Mouse (Mus musculus): ENCODE measurements at regions not wholly inside any gene's neighbourhood (a gene's known extent, or its start where the extent isn't known, plus 50 kb on each side); places are given as distances from the start of the nearest gene placed in this dataset.

DNA sequence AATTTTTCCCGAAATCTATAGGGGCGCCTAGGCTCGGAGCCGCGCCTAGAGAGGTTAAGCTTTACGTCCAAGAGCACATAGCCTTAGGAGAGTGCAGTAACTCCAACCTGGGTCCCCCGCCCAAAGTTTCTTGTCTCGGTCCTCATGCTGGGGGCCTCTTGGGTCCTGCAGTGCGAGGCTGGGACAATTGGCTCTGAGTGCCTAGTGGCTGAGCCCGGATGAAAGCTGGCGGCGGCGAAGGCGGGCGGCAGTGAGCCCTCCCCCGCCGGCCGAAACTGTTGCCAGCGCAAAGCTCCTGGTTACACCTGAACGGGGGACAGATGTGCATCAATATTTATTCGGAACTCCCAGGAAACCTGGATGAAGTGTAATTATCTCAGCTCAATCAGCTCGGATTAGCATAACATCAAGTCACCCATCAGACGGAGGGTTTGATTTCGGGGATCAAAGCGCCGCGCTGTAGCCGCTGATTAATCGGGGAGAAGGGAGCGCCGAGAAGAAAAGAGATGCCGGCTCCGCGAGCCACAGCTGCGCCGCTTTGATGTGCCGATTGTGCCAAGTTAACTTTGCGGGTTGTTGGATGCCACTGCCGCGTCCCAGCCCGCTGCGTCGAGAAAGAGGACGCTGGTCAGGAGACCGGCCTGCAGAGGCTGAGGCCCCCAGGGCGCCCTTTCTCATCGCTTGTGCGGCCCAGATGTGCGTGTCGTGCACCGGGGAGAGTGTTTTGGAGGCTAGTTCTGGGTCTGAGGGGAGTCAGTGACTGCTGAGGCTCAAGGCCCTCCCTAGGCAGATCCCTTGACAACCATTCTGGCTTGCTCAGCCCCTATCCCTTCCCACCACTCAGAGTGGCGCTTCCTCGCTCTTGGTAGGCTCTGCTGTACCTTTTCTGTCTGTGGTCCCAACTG, 123.7 kb upstream of the 4931429L15Rik start:
- no peak for DNase-seq

DNA sequence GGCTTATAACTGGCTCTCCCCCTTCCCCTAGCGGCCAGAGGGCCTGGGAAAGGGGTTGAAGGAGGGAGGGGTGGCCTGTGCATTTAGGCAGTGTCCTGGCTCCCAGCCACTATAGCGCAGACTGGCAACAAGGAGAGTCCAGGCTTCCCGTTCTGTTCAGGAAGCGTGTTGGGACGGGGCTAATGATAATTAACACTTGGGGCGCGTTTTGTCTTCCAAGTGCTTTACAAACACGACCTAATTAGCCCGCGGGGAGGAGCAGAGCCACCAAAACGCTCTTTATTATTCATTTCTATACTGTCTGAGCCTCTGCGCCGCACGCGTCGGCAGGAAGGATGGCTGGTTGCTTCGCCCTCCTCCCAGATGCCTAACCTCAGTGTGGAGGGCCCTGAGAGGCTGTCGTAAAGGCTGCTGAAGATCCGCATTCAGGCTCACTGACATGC, 123.0 kb upstream of the 4931429L15Rik start:
- DNase-seq: no peak

DNA sequence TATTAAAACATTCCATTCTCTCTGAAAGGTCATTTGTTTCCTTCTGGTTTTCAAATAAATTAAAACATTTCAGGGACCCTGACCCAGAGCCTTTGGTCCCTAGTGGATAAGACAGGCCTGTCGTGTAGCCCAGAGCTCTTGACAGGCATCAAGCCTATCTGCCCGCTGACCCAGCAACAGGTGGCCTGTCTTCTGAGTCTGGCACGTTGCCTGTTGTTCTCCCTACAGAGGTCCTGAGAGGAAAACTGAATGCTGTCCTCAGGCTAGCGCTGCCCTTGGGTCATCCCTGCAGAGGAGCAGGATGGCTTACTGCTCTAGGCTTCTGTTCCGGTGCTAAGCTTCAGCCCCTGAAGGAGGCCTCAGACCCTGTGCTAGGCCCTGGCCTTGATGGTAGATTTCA, 120.4 kb upstream of the 4931429L15Rik start:
- no peak for DNase-seq

DNA sequence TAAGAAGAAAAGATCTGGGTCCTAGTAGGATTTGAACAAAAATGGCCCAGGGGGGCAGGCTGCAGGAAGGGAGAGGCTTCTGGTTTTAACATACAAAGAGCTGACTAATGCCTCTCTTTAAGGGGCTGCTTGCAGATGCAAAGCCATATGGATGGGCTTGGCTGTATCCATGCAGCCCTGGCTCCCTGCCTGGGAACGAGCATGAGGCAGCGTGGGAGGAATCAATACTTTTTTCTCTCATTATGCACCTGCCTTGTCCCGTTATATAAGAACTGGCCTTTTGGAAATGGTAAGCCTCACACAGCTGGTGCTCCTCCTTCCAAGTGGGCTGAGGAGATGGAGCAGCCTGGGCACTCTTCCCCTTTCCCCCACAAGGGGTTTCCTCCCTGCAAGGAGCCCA, 114.9 kb upstream of the 4931429L15Rik start:
- DNase-seq: peak; percentile 67

DNA sequence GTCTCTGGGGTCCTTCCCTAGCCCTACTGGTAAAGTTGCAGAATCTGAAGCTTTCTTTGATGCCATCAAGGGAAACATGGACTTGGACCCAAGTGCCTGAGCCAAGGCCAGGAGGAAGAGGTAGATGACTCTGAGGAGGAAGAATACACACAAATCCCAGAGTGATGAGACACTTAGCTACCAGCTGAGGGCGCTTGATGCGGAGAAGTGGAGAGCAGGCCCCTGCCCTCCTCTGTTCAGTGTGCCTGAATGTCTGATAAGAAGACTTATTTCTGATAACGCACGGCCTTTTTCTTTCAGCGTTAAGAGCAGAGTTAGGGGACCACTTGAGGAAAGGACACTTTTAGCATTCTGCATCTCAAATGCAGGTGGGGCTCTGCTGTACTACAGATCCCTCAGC, 113.9 kb upstream of the 4931429L15Rik start:
- DNase-seq: no peak

DNA sequence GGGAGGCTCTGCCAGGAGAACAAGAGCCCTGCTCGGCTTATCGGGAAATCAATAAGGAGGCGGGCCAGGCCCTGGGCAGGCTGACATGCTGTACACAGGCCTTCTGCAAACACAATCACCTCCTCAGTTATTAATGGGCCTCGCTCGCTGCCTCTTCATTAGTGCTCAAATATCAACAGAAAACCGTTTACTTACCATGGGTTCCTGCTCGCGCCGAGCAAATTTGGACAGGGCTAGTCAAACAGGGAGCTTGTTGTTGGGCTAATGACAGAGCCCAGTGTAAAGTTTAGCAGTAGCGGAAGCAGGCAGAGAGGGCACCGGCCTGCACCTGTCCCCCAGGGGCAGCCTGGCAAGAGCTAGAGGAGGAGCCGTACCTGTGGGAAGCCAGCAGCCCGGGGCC, 111.3 kb upstream of the 4931429L15Rik start:
- no peak for DNase-seq

DNA sequence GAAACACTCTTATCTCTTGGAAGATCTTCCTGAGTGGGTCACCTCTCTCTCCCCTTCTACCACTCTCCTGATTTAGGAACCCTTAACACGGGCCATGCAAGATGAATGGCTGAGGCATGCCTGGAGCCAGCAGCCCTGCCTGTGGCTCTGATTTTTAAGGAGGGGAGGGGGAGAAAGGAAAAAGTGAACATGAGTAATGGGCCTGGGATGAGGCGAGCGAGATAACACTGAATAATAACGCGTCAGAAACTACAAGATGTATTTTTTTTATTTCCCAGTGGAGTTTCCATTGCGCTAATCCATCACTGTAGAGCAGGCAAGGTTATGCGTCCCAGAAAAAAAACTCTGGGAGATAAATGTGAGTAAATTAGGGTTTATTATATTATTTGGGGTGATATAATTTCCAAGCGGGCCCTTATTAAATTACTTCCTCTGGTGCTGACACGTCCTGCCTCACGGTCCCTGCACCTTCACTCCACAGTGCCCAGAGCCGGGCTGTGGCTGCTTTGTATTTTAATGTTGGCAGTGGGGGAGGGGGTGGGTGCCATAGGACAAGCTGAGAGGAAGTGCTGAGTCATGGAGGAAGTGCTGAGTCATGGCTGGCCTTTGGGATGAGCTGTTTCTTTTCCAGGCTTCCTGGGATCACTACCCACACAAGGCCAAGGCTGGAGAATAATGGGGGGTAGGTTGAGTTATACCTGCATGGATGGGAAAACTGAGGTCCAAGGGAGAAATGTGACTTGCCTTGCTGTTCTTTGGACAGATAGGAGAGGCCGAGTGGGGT, 103.6 kb upstream of the 4931429L15Rik start:
- no peak for DNase-seq

DNA sequence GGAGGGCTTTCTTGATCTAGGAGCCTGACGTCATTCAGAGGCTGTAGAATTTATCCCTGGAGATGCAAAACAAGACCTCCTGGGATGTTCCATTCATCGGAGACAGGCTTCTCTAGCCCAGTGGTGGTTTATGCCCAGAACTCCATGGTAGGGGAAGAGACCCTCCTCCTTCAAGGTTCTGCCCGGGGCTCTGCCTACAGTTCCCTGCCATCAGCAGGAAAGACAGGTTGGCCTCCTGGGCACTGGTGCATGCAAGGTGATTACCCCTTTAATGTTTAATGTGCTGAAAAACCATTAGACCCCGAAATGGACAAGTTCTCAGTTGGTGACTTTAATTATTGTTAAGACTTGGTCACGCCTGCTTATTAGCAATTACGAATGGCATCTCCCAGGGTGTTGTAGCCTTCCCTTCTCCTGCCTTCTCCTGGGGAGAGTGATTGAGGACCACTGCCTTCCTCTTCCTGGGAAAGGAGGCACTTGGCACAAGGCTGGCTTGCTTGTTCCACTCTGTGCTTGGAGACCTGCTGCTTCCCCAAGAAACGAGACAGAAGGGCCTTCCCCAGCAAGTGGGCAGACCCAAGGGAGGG, 102.0 kb upstream of the 4931429L15Rik start:
- no peak for DNase-seq

DNA sequence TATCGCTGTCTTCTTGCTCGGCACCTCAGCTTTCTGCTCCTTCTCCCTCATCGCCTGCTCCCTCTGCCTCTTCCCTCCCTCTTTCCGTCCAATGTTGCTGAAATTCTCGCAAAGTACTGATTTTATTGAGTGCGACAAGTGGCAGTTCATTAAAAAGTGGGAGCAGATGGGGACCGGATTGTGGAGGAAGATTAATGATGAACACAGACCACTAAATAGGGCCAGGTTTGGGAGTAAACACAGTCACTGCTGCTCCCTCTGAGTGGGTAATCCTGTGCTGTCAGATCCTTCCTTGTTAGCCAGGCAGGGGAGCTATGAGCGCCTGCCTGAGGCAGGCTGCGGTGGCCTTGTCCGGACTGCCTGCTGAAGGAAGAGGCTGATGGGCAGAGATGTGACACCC, 91.9 kb upstream of the 4931429L15Rik start:
- no peak for DNase-seq

DNA sequence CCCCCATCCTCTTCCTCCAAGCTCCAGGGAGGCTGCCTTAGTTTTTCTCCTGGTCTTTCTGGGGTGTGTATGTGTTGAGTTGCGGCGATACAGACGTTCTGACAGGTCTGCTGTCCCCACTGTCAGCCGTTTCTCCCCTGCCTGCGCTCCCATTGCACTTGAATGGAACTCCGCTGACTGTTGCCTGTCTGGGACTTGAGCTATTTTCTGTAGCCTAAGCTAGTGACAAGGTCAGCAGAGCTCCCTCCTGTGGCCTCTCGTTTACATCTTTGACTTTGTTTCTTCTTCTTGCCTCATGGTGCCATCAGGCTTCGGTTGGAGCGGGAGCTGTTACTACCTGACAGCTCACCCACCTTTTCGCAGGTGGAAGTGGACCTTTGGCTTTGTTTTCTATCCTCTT, 89.0 kb upstream of the 4931429L15Rik start:
- DNase-seq: no peak

DNA sequence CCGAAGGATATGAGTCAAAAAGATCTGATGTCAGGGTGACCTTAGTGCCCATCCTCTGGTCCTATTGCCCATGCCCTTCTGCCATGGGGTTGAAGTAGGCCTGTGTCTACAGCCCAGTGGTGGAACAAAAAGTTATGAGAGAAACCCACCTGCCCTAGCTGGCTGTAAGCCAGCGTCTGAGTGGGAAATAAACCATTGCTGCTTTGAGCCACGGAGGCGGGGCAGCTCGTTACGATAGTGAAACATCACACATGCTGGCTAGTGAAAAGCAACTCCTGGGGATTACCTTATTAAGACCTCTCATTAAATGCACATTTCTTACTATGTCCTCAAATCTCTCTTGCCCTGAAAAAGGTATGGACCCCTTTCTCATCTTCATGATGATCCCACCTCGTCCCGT, 86.8 kb upstream of the 4931429L15Rik start:
- DNase-seq: no peak

DNA sequence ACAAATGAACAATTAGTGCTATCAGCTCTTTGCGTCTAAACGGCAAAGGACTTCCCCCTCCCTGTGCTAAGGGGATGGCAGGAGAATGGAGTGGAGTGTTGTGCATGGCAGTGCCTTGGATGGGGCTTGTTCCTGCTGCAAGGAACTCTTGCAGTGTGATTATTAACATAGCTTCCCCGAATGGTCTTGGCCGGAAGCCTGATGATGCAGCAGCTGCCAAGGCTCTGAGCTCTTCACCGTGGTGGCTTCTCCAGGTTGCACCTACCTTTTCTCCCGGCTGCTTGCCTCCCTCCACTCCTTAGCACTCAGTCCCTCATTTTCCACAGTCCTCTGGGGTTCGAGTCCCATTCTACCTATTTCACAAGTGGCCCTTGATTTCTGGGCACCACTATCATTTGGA, 76.8 kb upstream of the 4931429L15Rik start:
- DNase-seq: peak; percentile 16

DNA sequence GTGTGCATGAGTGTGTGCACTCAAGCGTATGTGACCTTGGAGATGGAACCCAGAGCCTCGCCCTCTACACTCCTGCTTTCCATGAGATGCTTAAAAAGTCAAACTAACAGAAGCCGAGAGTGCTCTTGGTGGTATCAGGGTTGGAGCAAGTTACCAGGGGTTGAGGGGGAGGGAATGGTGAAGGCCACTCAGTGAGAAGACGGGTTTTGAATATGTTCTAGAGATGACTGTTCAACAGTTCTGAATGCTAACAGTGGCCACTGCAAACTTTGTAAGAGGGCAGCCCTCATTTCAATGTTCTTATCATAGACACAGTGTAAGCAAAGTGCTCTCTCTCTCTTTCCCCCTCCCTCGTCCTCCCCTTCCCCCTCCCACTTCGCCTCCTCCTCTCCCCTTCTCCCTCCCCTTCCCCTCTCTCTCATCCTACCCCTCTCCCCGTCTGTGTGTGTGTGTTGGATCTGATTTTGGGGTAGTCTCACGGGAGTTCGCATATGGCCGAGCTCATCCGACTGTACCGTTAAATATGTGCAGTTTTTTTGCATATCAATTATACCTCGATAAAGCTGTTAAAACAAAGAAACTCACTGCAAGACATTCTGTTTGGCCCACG, 75.5 kb upstream of the 4931429L15Rik start:
- no peak for DNase-seq

DNA sequence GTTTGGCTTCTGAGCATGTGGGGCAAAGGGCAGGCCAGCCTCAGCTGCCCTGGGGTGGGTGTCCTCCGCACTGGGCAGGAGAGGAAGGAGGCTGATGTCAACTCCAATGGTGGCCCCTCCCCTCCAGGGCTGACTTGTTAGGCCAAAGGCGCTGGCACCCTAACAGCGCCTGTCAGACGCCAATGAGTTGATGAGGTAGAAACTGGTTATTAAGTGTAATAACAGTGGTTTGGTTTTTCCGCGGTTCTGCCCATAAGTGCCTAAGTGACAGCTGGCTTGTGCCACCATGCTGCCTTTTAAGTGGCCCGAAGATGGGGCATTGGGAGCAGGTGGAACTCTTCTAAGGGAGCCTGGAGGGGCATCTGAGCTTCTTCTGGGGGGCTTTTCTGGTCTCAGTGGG, 74.5 kb upstream of the 4931429L15Rik start:
- no peak for DNase-seq

DNA sequence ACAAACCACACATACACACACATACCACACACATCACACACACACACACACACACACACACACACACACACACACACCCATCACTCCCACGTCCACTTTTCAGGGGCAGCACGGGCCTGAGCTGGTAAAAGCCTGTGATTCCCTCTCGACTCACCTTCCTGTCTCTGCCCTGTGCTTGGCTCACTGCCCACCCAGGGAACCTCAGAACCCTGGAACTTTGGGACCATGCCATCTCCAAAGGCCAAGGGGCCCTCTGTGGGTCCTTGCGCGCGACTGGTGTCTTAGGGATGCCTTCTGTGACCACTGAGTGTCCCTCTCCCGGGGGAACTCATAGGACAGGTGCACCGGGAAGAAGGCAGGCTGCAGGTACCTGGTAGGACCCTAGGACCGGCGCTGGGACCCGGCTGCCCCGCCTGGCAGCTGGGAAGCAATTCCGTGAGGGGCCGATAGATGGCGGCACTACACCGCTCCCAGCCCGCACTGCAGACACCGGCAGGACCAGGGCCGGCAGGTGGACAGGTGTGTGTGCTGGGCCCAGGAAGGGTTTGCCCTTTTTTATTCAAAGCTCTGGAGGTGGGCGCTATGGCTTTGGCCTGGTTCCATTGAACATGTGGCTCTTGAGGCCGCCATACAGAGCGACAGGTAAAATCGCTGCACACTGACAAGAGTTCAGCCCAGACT, 73.0 kb upstream of the 4931429L15Rik start:
- DNase-seq: peak; percentile 69

DNA sequence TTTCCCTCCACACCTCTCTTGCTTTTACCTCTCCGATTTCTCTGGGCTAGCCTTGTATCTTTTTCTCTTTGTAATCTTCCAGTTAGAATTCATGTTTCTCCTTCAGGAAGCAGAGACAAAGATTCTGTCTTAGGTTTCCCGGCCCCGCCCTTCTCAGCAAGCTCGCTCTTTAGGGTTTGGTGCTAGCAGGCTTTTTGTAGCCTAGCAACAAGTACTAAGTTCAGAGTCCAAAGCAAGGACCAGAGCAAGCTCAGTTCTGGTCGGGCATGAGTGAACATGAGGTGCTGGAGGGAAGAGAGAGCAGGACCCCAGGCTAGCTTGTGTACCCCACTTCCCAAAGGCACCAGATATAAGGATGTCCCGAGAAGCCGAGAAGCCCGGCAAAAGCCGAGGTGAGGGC, 70.0 kb upstream of the 4931429L15Rik start:
- no peak for DNase-seq

DNA sequence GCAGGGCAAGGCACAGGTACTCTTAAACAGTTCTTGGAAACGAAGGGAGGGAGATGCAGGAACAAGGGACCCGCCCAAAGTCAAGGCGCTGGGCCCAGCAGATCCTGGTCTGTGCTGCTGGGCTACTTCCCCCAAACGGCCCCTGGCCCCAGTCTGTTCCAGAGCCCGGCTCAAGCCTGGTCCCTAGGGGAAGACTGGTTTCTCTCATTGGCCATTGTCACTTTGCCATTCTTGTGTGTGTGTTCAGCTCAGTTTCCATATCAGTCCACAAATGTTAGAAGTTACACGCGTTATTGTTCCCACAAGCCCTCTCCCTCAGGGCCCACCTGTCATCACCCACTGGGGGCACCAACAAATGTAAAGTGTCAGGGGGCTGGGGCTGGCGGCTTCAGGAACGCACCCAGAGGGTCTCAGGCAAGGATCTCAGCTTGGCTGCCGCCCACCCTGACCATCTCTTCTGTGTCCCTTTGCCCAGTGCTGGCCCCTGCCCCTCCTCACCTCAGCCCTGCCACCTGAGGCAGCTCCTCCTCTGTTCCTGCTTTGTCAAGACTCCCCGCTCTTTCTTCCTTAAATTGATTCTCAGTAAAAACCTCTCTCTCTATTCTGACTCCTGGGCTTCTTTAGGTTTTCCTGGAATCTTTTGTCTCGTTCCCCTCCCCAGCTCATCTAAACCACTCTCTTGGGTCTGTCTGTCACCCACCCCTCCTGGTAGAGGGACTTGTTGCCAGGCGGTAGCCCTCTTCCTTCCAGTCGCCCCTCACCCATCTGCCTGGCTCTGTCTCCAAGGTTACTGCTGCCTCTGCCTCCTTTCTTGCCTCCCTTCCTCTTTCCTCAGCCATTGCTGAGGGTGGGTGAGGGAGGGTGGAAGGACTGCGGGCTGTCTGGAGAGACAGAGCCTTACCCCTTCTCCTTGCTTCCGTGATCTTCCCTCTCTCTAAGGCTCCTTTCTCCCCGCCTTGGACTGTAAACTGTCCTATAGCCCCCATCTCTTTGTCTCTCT, 69.2 kb upstream of the 4931429L15Rik start:
- DNase-seq: no peak

DNA sequence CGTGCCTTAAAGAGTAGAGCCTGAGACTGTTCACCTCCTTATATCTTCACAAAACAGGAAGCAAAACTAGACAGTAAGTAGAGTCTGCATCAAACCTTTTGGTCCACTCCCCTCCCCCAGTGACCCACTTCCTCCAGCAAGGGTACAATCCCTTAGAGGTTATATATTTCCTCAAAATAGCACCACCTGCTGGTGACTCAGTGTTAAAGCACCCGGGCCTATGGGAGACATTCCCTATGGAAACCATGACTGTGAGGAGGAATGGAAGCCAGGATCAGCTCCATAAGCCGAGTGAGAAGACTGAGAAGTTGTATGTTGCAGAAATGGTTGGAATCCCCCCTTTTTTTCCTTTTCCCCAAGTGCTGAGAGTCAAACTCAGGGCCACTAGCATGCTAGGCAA, 66.5 kb upstream of the 4931429L15Rik start:
- no peak for DNase-seq

DNA sequence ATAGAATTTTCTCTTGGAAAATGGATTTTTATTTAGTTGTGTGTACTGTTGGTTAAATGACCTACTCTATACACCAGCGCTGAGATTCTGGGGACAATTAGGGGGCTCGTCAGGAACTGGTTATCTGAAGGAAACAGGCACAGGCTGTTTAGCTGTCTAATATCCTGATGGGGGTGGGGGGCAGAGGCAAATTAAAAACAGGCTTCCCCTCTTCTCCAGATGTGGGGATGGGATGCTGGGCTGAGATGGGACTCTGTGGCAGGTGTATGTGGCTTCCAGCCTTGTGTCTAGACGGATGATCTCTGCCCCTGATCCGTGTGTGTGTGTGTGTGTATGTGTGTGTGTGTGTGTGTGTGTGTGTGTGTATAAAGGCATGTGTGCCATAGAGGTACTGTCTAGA, 61.6 kb upstream of the 4931429L15Rik start:
- DNase-seq: no peak

DNA sequence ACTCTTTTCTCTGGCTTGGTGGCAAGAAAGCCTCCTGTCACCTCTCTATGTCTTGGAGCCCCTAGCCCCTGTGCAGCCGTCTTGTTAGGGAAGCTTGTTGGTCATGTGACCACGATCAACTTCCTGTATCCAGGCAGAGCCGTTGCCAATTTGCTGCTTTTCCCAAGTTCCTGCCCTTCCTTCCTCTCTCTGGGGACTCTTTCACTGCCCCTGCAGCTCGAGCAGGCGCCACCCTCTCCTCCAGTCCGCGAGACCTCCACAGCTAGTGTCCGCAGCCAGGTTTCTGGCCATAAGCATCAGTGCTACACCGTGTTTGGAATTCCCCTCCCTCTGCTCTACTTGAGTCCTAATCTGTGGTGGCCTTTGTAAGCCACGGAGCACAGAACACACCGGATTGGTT, 59.7 kb upstream of the 4931429L15Rik start:
- DNase-seq: no peak

DNA sequence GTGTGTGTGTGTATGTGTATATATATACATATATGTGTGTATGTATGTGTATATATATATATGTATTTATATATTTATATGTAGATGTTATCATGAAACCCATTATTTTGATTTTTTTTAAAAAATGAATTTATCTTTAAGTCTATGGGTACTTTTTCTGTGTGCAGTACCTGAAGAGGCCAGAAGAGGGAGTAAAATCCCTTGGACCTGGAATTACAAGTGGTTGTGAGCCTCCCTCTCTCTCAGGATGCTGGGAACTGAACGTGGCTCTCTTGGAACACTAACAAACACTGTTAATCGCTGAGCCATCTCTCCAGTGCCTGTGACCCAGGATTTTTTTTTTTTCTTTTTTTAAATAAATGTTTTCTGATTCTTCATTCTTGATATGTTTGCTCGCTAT, 58.6 kb upstream of the 4931429L15Rik start:
- DNase-seq: no peak

Measured in cerebellum, adult 9-10 months (tissue).